Mouse (Mus musculus): ENCODE results near the gene Klhl9. TPM values are rescaled to one million over a fixed set of nuclear protein-coding genes. Genes with fewer than 3 reads are reported as not detected.

Gene Klhl9
- total RNA-seq (2023): 38.7 TPM

GRCm38 (mm10) chr4:88721791-88722721, at the start of gene Klhl9, which contains the start of gene Gm26566:
Gene Klhl9 (minus strand): TSS chr4:88722465.
Gene Gm26566 (plus strand): TSS chr4:88721805.

GRCm38 (mm10) chr4:88759610-88760268, 37.5 kb upstream of the Klhl9 start, which contains the start of gene Gm13283:
Gene Gm13283 (plus strand): TSS chr4:88760119.

GRCm38 (mm10) chr4:88754818-88755340, 32.6 kb upstream of the Klhl9 start, which contains the start of gene Gm13271:
Gene Gm13271 (plus strand): TSS chr4:88754868.

GRCm38 (mm10) chr4:88691259-88691658, 31.0 kb downstream of the Klhl9 start, which contains the start of gene Ifnab:
Gene Ifnab (minus strand): TSS chr4:88691359.

GRCm38 (mm10) chr4:88683812-88684211, 38.5 kb downstream of the Klhl9 start, which contains the start of gene Ifna2:
Gene Ifna2 (minus strand): TSS chr4:88683912.

GRCm38 (mm10) chr4:88676824-88677223, 45.4 kb downstream of the Klhl9 start, which contains the start of gene Ifna16:
Gene Ifna16 (minus strand): TSS chr4:88676924.

Other genes with a start within 250 kb of the Klhl9 start
- gene Ifnb1, start 199.7 kb downstream of the Klhl9 start, total RNA-seq (2023): not detected
- gene Ifna15, start 164.2 kb downstream of the Klhl9 start, total RNA-seq (2023): not detected
- gene Ifna14, start 150.7 kb downstream of the Klhl9 start, total RNA-seq (2023): not detected
- not detected for gene Ifna9, start 130.1 kb downstream of the Klhl9 start, total RNA-seq (2023)
- gene Ifna12, start 119.1 kb downstream of the Klhl9 start, total RNA-seq (2023): not detected
- not detected for gene C87499, start 88.1 kb downstream of the Klhl9 start, total RNA-seq (2023)
- gene Ifna13, start 78.0 kb downstream of the Klhl9 start, total RNA-seq (2023): not detected
- not detected for gene Ifna16, start 45.5 kb downstream of the Klhl9 start, total RNA-seq (2023)
- not detected for gene Ifna2, start 38.6 kb downstream of the Klhl9 start, total RNA-seq (2023)
- not detected for gene Ifnab, start 31.1 kb downstream of the Klhl9 start, total RNA-seq (2023)
- gene Gm26566, start 660 bp downstream of the Klhl9 start, total RNA-seq (2023): 1.4 TPM
- gene Gm13271, start 32.4 kb upstream of the Klhl9 start, total RNA-seq (2023): not detected
- not detected for gene Gm13283, start 37.7 kb upstream of the Klhl9 start, total RNA-seq (2023)
- not detected for gene Gm13290, start 51.4 kb upstream of the Klhl9 start, total RNA-seq (2023)
- gene Gm13289, start 54.5 kb upstream of the Klhl9 start, total RNA-seq (2023): not detected
- not detected for gene Gm13272, start 57.4 kb upstream of the Klhl9 start, total RNA-seq (2023)
- gene Ifnz, start 59.7 kb upstream of the Klhl9 start, total RNA-seq (2023): not detected
- not detected for gene Gm13276, start 63.2 kb upstream of the Klhl9 start, total RNA-seq (2023)
- not detected for gene Gm13277, start 66.2 kb upstream of the Klhl9 start, total RNA-seq (2023)
- gene Gm13278, start 69.1 kb upstream of the Klhl9 start, total RNA-seq (2023): not detected
- not detected for gene Gm13275, start 72.0 kb upstream of the Klhl9 start, total RNA-seq (2023)
- gene Gm13279, start 74.9 kb upstream of the Klhl9 start, total RNA-seq (2023): not detected
- gene Gm13285, start 77.2 kb upstream of the Klhl9 start, total RNA-seq (2023): not detected
- gene Gm13287, start 80.8 kb upstream of the Klhl9 start, total RNA-seq (2023): not detected
- gene Gm13288, start 83.1 kb upstream of the Klhl9 start, total RNA-seq (2023): not detected
- not detected for gene Ifna7, start 93.8 kb upstream of the Klhl9 start, total RNA-seq (2023)
- gene Ifna11, start 97.5 kb upstream of the Klhl9 start, total RNA-seq (2023): not detected
- not detected for gene Ifna6, start 105.0 kb upstream of the Klhl9 start, total RNA-seq (2023)
- gene Ifna5, start 113.1 kb upstream of the Klhl9 start, total RNA-seq (2023): not detected
- gene Ifna4, start 119.4 kb upstream of the Klhl9 start, total RNA-seq (2023): not detected
- gene Ifna1, start 127.6 kb upstream of the Klhl9 start, total RNA-seq (2023): not detected
- gene Ifne, start 157.7 kb upstream of the Klhl9 start, total RNA-seq (2023): not detected